Mouse (Mus musculus) cerebellum, adult 9-11 months (tissue): ENCODE data around the gene Lypd6.

Experiments used
- DNase-seq: peaks from one replicate; pipeline ENCODE4 v3.0.0; 2022

Gene Lypd6

DNA sequence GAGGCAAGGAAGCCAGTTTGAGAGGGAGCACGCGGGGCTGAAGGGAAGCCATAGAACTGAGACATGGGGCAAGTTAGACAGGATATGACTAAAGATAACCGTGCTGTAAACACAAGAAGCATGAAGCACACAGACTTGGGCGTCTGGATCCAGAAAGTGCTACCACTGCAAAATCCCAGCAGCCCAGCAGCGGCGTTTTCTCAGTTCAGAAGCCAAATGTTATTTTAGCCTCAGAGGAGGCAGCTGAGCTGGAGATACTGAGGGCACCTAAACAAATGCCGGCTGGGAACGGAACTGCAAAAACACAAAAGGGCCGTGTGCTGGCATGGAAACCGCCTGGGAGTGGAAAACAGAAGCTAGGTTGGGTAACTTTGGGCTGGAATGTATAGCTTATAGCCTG is 43.9 kb downstream of the Lypd6 start:
- DNase-seq = no peak

GRCm38 (mm10) chr2:50111169-50111568 is 44.9 kb downstream of the Lypd6 start:
- DNase-seq = no peak

- no peak for DNase-seq
These were observed 45.4 kb downstream of the Lypd6 start for GRCm38 (mm10) chr2:50111609-50112008.

GRCm38 (mm10) chr2:50112427-50112826 is 46.2 kb downstream of the Lypd6 start:
- no peak for DNase-seq

DNA sequence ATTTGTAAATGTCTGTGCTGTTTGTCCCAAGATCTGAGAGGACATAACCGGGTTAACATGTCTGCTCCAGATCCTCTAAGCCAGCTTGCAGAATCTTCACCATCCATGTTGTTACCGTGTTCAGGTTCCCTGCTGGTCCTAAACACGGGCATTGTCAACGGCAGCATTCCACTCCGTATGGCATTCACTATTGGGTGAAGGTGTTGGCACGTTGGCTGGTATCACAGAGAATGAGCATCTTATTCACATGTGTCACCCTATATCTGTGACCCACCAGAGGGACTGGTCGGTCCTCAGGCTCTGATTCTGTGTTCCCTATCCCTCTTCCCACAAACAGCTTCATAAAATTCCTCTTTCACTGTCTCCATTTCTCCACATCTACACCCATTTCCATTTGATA is 52.9 kb downstream of the Lypd6 start:
- DNase-seq = no peak

- DNase-seq = no peak
These were observed 54.6 kb downstream of the Lypd6 start for GRCm38 (mm10) chr2:50120839-50121238.

DNA sequence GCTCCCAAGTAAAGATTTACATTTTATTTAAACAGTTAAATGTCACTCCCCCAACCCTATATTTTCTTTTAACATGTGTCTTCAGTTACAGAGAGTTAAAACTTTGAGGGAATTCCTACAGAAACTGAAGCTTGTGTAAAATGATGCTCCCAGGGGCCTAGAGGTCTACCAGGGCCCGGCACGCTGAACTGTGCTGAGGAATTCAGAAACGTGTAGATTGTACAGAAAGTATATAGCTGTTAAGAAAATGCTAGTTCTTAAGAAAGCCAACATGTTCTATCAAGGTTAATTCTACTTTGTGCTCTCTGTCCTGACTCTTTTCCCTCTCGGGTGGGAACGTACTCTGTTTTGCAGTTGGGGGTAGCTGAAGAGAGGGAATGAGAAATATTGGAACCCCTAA is 57.1 kb downstream of the Lypd6 start:
- no peak for DNase-seq

GRCm38 (mm10) chr2:50127513-50128175 is 61.4 kb downstream of the Lypd6 start:
- DNase-seq = peak; percentile 64

- DNase-seq = no peak
These were observed 62.4 kb downstream of the Lypd6 start for GRCm38 (mm10) chr2:50128322-50129277.

DNA sequence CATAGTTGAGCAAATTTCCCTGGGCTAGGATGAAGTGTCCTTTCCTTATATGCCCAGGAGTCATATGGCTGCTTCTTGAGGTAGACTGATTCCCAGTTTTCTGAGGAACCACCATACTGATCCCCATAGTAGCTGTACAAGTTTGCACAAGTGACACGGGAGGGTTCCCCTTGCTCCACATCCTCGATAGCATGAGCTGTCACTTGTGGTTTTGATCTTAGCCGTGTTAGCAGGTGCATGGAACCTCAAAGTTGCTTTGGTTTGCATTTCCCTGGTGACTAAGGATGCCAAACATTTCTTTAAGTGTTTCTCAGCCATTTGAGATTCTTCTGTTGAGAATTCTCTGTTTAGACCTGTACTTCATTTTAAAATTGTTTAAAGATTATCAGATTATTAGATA is 64.4 kb downstream of the Lypd6 start:
- no peak for DNase-seq

- no peak for DNase-seq
These were observed 77.4 kb downstream of the Lypd6 start for GRCm38 (mm10) chr2:50143672-50144071.

DNA sequence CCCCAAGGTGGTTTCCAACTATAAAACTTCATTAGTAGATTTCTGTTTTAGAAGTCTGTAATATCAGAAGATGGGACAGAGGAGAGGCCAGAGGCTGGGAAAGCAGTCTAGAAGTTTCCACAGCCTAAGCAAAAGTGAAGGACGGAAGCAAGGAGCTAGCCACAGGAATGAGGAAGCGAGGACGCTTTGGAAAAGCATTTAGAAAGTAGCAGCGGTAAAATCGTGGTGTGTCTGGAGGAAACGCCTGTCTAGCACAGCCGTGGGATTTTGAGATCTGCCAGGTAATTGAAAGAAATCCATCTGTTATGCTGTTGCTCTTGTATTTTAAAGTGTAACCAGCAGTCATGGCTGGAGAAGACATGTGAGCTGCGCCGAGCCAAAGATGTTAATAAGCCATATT is 81.1 kb downstream of the Lypd6 start:
- no peak for DNase-seq

- DNase-seq = no peak
These were observed 83.3 kb downstream of the Lypd6 start for GRCm38 (mm10) chr2:50149257-50150202.

DNA sequence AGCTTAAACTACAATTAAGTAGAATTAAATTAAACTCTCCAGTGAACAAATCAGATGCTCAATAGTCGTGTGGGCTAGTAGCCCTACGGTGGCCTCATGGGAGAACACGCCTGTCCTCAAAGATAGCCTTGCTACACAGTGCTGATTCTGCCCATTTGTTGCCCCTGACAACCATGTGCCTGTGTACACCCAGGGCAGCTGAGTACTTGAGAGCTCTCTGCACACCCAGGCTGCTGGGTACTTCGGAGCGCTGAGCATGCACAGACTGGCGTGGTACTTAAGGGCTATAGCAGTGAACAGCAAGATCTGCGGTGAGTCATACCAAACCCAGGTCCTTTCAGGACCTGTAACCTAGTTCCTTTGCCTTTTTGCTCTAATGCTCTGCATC is 84.0 kb downstream of the Lypd6 start:
- DNase-seq = no peak

DNA sequence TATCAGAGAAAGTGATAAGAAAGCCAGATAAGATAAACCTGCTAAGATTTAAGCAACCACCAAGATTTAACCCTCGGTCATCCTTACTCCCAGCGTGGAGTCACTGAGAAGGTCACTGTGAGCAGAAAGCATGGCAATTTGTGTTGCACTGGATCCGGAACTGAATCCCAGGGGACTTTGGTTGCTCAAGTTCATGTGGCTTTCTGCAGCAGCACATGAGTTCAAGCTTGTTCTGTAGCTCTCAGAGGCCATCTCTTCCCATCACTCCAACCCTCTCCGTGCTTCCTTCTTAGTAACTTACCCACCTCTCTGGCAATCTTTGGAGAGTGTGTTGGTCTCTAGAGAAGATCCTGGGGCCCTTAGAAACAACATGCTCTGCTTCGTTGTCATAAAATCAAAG is 84.6 kb downstream of the Lypd6 start:
- DNase-seq = no peak

- DNase-seq = no peak
These were observed 85.2 kb downstream of the Lypd6 start for GRCm38 (mm10) chr2:50151401-50151800.

- DNase-seq = no peak
These were observed 85.7 kb downstream of the Lypd6 start for GRCm38 (mm10) chr2:50151879-50152278.

- no peak for DNase-seq
These were observed 89.8 kb downstream of the Lypd6 start for GRCm38 (mm10) chr2:50156009-50156408.

GRCm38 (mm10) chr2:50160069-50160468 is 93.8 kb downstream of the Lypd6 start:
- DNase-seq = no peak

GRCm38 (mm10) chr2:50163608-50164007 is 97.4 kb downstream of the Lypd6 start:
- no peak for DNase-seq

GRCm38 (mm10) chr2:50165277-50165676 is 99.0 kb downstream of the Lypd6 start:
- peak; percentile 17 for DNase-seq

DNA sequence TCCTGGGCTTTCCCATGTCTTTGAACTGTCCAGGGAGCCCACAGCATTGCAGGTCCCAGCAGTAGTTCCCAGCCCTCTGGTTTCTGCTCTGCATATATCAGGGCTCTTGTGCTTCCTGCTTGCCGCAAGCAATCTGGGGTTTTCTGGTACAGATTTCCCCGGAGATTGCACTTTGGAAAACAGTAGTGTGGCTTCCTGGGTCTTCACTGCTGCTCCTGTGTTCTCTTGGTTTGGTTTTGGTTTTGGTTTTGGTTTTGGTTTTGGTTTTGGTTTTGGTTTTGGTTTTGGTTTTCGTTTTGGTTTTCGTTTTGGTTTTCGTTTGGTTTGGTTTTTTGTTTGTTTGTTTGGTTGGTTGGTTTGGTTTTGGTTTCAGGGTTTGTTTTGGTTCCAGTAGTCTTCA is 99.9 kb downstream of the Lypd6 start:
- no peak for DNase-seq
